Mouse (Mus musculus): ENCODE data around the gene Cd59a. TPM values are rescaled to one million over a fixed set of nuclear protein-coding genes. Genes with fewer than 3 reads are reported as not detected.
A peak's percentile ranks its signal among the peaks of the same experiment; 100 is the strongest.

The Cd59a gene
- polyA plus RNA-seq, 1 experiment from 2014 or later, result 59.6 TPM

DNA sequence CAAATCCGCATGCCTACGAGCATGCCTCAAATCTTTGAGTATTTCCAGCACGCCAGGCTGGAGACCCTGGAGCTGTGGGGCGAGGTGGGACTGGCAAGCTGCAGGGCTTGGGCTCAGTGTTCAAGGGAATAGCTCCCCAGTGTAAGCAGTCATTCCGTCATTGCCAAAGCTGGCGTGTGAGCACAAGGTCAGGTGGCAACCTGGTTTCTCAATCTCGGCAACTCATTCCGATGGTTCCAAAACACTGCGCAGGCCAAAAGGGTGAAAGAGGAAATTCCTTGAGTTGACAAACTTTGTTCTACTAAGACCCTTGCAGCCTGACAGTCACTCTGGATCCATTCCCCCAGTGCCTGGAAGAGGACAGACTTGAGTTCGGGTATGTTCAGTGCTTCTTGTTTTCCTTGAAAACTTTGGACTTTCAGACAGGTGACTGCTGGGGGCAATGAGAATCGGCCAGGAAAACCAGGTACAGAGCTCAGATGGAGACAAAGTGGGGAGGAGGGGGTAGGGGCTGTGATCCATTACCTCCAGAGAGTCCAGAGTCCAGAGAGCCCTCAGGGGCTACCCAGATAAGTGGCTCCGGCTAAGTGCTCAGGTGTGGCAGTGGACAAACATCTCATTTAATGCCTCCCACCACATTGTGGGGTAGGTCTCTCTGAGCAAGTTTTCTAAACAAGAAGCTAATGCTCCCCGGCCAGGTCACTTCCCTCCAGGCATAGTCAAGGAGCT, 33.4 kb downstream of the Cd59a start:
- Histone ChIP-seq H3K9me3 (ENCODE audit: control insufficient read depth, low read length) (no peaks in the 10 kb centered on the region), H3K9ac (ENCODE audit: low read length) (no peak overlapping the region), H3K27me3 (ENCODE audit: control insufficient read depth, insufficient read depth, low read length) (no peaks in the 10 kb centered on the region), H3K36me3 (ENCODE audit: control insufficient read depth, insufficient read depth, low read length) (no peaks in the 10 kb centered on the region), H3K27ac (replicated peaks) (no peak overlapping the region), H3K4me3 (ENCODE audit: low read depth, low read length) (no peak overlapping the region), H3K4me1 (replicated peaks; ENCODE audit: control insufficient read depth, insufficient read depth) (no peaks in the 10 kb centered on the region), H3K4me2 (replicated peaks; ENCODE audit: low read depth) (no peak overlapping the region)
- DNase-seq (ENCODE audit: low spot score) (no peak), ATAC-seq (ENCODE audit: low FRiP score, low TSS enrichment) (peak; percentile 13; the same call in 1 of the 2 replicates)
- no peak for TF ChIP-seq CTCF (IDR thresholded peaks at IDR 0.05; ENCODE audit: low read depth)
- no peak for TF ChIP-seq EP300 (optimal IDR thresholded peaks at IDR 0.05)
- WGBS, result 73% methylated on average over 13 of the region's 13 CpGs

DNA sequence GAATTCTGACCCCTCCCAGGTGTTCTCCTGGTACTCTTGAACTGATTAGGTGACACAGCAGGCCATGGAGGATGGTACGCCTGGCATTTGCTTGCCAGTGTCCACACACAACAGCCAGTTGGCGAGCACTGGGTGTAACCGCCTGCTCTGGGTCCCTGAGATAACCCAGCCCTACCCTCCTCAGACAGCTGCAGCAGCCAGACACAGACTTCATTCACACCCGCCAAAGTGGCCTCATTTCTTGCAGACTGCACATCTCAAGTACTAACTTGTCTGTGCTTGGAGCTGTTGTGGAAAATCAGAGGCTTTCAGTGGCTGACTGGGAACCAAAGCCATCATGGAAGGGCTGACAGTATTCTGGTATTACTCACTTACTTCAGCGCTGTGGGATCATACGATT, 34.6 kb downstream of the Cd59a start:
- TF ChIP-seq EP300 (optimal IDR thresholded peaks at IDR 0.05) (no peak), CTCF (IDR thresholded peaks at IDR 0.05; ENCODE audit: low read depth) (no peak)
- no peak overlapping the region for H3K9ac ChIP-seq (ENCODE audit: low read length)
- H3K4me1 ChIP-seq (replicated peaks; ENCODE audit: control insufficient read depth, insufficient read depth), result no peaks in the 10 kb centered on the region
- peak; percentile 62 for ATAC-seq (ENCODE audit: low FRiP score, low TSS enrichment)
- no peaks in the 10 kb centered on the region for H3K9me3 ChIP-seq (ENCODE audit: control insufficient read depth, low read length)
- DNase-seq (ENCODE audit: low spot score), result peak; percentile 44
- 0 out of 2 replicates have a peak overlapping the region, but pooled peaks have one; percentile 14 for H3K27ac ChIP-seq (replicated peaks)
- WGBS, result 45% methylated on average over 6 of the region's 6 CpGs
- no peak overlapping the region for H3K4me2 ChIP-seq (replicated peaks; ENCODE audit: low read depth)
- no peaks in the 10 kb centered on the region for H3K36me3 ChIP-seq (ENCODE audit: control insufficient read depth, insufficient read depth, low read length)
- H3K4me3 ChIP-seq (ENCODE audit: low read depth, low read length), result no peak overlapping the region
- H3K27me3 ChIP-seq (ENCODE audit: control insufficient read depth, insufficient read depth, low read length), result no peaks in the 10 kb centered on the region

DNA sequence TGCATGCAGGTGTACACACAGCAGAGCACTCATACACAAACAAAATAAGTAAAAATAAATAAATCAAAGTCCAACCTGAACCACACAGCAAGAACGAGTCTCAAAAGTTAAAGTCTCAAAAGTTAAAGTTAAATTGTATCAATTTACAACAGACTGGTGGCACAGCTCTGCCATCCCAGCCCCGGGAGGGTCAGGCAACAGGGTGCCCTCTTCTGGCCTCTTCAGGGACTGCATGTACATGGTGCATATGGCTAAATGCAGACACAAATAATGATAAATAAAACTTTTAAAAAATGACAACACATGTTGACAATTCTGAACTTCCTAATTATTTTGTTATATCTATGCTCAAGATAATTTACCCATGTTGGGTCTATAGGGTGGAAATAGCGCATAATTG, 35.4 kb downstream of the Cd59a start:
- Histone ChIP-seq H3K9ac (ENCODE audit: low read length) (no peak overlapping the region), H3K4me3 (ENCODE audit: low read depth, low read length) (no peak overlapping the region), H3K27ac (replicated peaks) (no peak overlapping the region), H3K9me3 (ENCODE audit: control insufficient read depth, low read length) (no peaks in the 10 kb centered on the region), H3K27me3 (ENCODE audit: control insufficient read depth, insufficient read depth, low read length) (no peaks in the 10 kb centered on the region), H3K4me2 (replicated peaks; ENCODE audit: low read depth) (no peak overlapping the region), H3K36me3 (ENCODE audit: control insufficient read depth, insufficient read depth, low read length) (no peaks in the 10 kb centered on the region), H3K4me1 (replicated peaks; ENCODE audit: control insufficient read depth, insufficient read depth) (no peaks in the 10 kb centered on the region)
- ATAC-seq (ENCODE audit: low FRiP score, low TSS enrichment) (no peak), DNase-seq (ENCODE audit: low spot score) (peak; percentile 73)
- 65% methylated on average over 3 of the region's 3 CpGs for WGBS
- TF ChIP-seq EP300 (optimal IDR thresholded peaks at IDR 0.05) (no peak), CTCF (IDR thresholded peaks at IDR 0.05; ENCODE audit: low read depth) (peak; percentile 76)

DNA sequence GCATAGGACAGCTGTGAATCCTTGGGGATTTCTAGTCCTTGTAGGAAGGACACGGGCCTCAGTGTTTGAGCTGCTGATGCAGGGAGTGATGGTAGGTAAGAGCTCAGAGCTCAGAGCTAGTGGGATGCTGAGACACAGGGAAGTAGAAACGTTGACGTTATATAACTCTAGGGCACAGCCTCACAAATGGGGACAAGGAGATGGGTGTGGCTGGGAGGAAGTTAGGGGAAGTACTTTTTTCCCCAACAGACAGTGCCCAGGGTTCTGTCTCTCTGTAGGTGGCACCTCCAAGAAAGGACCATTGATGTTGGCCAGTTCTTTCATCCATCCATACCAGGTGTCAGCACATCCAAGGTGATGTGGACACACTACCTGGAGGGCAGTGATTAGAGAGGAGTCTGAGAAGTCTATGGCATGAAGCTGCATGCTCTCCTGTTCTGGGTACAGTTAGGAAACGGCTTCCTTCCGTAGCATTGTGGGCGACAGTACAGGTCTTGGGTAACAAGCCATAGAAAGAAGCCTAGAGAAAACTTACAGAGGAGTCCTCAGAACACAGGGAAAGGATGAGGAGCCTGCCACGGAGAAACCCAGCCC, 36.8 kb downstream of the Cd59a start:
- no peak for ATAC-seq (ENCODE audit: low FRiP score, low TSS enrichment)
- 67% methylated on average over 7 of the region's 7 CpGs for WGBS

DNA sequence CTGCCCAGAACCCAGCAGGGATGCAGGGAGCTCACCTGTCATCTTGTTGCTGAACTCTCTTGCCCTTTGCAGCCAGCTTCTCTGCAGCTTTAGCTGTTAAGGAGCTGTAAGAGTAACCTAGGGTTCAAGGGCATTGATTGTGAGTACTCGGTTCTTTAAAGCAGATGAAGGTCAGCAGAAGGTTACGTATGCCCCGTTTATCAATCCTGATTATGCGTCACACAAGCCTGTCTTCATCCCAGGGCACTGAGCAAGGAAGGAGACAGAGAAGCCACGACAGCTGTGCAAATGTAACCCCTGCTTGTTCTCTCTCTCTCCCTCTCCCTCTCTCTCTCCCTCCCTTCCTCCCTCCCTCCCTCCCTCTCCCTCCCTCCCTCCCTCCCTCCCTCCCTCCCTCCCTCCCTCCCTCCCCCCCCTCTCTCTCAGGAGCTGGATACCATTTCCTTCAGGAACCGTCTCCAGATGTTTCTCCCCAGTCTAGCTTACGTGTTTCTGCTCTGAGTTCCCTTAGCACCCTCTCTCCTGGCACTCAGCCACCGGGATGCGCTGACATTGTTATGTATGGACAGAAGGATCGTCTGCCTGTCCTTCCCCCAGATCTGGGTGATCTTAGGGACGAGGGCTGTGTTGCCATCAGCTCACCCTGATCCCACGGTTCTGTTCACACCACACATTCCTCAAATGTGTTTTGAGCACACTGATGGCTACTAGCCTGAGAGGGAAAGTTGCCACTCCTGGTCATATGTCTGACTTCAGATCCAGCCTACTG, 37.6 kb downstream of the Cd59a start:
- no peak for DNase-seq (ENCODE audit: low spot score)

More for the DNA sequence above, 36.8 kb downstream of the Cd59a start:
- no peak for DNase-seq (ENCODE audit: low spot score)
- Histone ChIP-seq H3K27ac (replicated peaks) (no peak overlapping the region), H3K36me3 (ENCODE audit: control insufficient read depth, insufficient read depth, low read length) (no peaks in the 10 kb centered on the region), H3K9ac (ENCODE audit: low read length) (no peak overlapping the region), H3K4me1 (replicated peaks; ENCODE audit: control insufficient read depth, insufficient read depth) (no peaks in the 10 kb centered on the region), H3K4me2 (replicated peaks; ENCODE audit: low read depth) (no peak overlapping the region), H3K4me3 (ENCODE audit: low read depth, low read length) (no peak overlapping the region), H3K27me3 (ENCODE audit: control insufficient read depth, insufficient read depth, low read length) (no peaks in the 10 kb centered on the region), H3K9me3 (ENCODE audit: control insufficient read depth, low read length) (no peaks in the 10 kb centered on the region)
- TF ChIP-seq CTCF (IDR thresholded peaks at IDR 0.05; ENCODE audit: low read depth) (no peak), EP300 (optimal IDR thresholded peaks at IDR 0.05) (no peak)

More for the DNA sequence above, 37.6 kb downstream of the Cd59a start:
- H3K27ac ChIP-seq (replicated peaks), result no peak overlapping the region
- no peak for TF ChIP-seq EP300 (optimal IDR thresholded peaks at IDR 0.05)
- no peak for TF ChIP-seq CTCF (IDR thresholded peaks at IDR 0.05; ENCODE audit: low read depth)
- no peak overlapping the region for H3K9ac ChIP-seq (ENCODE audit: low read length)
- 24% methylated on average over 12 of the region's 12 CpGs for WGBS
- no peaks in the 10 kb centered on the region for H3K36me3 ChIP-seq (ENCODE audit: control insufficient read depth, insufficient read depth, low read length)
- no peaks in the 10 kb centered on the region for H3K4me1 ChIP-seq (replicated peaks; ENCODE audit: control insufficient read depth, insufficient read depth)
- no peak for ATAC-seq (ENCODE audit: low FRiP score, low TSS enrichment)
- no peak overlapping the region for H3K4me3 ChIP-seq (ENCODE audit: low read depth, low read length)
- H3K4me2 ChIP-seq (replicated peaks; ENCODE audit: low read depth), result no peak overlapping the region
- no peaks in the 10 kb centered on the region for H3K9me3 ChIP-seq (ENCODE audit: control insufficient read depth, low read length)
- H3K27me3 ChIP-seq (ENCODE audit: control insufficient read depth, insufficient read depth, low read length), result no peaks in the 10 kb centered on the region

All from stomach, postnatal 0 days (tissue).